Mouse (Mus musculus) bone marrow macrophage, adult 2 months (primary cell): ENCODE measurements at regions not wholly inside any gene's neighbourhood (a gene's known extent, or its start where the extent isn't known, plus 50 kb on each side); places are given as distances from the start of the nearest gene placed in this dataset.

Source experiments
- H3K27ac ChIP-seq: 2 replicates; pipeline ENCODE4 v1.5.1; 2012; ENCODE audit warnings: low read depth, low read length; ENCODE audit not compliant: insufficient read depth
- H3K4me1 ChIP-seq: 2 replicates; pipeline ENCODE4 v1.6.1; 2012; ENCODE audit warnings: low read length; ENCODE audit not compliant: control insufficient read depth, insufficient read depth
- H3K4me3 ChIP-seq: 2 replicates; pipeline ENCODE4 v1.5.1; 2012; ENCODE audit warnings: mild to moderate bottlenecking, low read length, moderate library complexity; ENCODE audit not compliant: insufficient read depth
- CTCF ChIP-seq: IDR thresholded peaks from 2 replicates; pipeline ENCODE4 v1.5.1; 2012; ENCODE audit warnings: low read depth, mild to moderate bottlenecking, low read length, moderate library complexity
- POLR2A ChIP-seq: IDR thresholded peaks from 2 replicates; pipeline ENCODE4 v1.6.1; 2012; ENCODE audit warnings: mild to moderate bottlenecking, low read depth, low read length, borderline replicate concordance

DNA sequence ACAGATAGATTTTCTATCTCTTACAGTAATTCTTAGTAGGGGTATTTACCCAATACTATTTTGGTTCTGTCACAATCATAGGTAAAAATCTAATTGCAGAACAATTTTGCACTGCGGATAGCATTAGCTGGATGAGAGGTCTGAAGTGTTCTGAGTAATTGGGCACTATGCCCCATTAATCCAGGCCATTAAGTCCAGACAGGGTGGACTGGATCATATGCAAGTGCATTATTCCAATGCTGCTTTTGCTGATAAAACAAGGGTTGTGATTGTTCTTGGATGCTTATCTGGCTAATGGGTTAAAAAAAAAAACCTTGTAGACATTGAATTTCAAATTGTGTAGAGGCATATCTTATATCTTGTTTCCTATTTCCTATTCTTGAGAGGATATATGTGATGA is 1732.6 kb upstream of the Gm6569 start:
- TF ChIP-seq POLR2A (no peak), CTCF (no peak)
- no peak overlapping the region for H3K27ac ChIP-seq
- H3K4me3 ChIP-seq = no peak overlapping the region
- H3K4me1 ChIP-seq = no peaks in the 10 kb centered on the region

DNA sequence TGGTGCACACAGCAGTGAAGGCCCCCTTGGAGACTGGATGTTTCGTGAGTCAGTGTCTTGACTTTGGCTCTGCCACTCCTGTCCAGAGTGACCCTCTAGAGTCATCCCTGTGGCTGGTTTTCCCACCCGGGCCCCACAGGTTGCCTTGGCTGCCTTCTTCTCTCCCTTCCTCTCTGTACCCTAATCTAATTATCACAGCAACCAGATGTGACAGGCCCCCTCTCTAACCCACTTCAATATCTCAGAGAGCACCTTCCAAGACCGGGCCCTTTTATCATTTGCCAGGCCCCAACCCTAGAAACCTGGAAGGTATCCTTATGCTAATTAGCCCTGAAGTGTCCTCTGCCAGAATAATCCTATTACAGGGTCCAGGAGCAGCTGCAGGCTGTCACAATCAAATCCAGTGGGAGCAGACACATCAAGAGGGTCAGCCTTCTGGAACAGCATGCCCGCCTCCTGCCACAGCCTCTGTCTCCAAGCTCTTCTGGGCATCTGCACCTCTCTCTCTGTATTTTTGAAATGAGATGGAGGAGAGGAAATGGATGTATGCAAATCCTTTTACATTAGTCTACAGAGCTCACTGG is 1728.4 kb upstream of the Gm6569 start:
- TF ChIP-seq CTCF (no peak), POLR2A (no peak)

DNA sequence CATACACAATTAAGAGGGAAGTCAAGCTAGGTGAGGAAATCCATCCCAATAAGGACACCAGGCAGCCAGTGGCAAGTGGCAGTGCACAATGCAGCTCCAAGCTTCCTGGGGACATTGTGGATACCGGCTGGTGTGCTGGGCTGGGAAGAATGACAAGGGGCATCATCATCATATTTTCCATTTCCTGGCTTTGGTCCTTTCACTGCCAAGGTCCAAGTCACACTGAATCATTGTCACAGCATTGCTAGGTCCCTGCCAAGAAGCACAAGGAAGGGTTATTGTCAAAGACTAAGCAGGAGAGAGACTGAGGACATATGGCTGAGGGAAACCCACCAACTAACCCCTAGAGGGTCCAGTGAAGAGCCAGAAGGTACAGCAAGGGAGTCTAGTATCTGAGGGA is 1723.8 kb upstream of the Gm6569 start:
- H3K27ac ChIP-seq = no peak overlapping the region
- H3K4me1 ChIP-seq = no peaks in the 10 kb centered on the region
- no peak overlapping the region for H3K4me3 ChIP-seq
- TF ChIP-seq POLR2A = no peak
- TF ChIP-seq CTCF = no peak

More for the DNA sequence above, 1728.4 kb upstream of the Gm6569 start:
- Histone ChIP-seq H3K4me3 (no peak overlapping the region), H3K27ac (no peak overlapping the region), H3K4me1 (no peaks in the 10 kb centered on the region)

DNA sequence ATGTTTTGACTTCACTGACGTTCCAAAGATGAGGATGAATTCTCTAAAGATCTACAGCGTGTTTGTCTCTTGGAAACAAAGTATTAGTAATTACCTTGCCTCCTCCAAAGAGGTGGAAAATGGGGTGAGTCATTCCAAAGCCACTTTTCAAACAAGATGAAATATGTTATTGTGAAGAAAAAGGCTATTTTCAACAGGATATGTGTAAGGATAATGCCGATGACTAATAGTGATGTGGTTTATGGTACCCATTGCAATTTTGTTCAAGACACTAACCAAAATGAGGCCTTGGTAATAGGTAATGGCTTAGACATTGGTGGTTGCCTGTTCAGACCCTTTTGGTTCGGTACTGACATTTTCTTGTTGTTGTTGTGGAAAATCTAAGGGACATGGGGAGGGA is 1717.6 kb upstream of the Gm6569 start:
- Histone ChIP-seq H3K4me3 (no peak overlapping the region), H3K4me1 (no peaks in the 10 kb centered on the region), H3K27ac (no peak overlapping the region)
- no peak for TF ChIP-seq POLR2A
- TF ChIP-seq CTCF = no peak

DNA sequence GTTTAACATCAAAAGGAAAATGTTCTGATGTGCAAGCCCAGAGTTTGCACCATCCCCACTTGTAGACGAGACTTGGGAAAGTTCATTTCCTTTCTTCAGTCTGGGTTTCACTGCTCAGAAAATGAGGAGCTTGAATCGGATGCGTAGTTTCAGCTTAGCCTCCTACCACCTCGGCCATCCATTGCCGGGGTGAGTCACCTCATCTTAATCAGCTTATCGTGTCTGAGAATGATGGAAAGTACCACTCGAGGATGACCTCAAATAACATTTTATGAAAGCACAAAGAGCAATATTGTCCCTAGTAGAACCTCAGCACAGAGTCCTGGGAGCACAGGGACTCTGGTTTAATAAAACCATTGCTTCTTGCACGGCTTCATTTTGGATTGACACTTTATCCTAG is 1700.1 kb upstream of the Gm6569 start:
- no peaks in the 10 kb centered on the region for H3K4me1 ChIP-seq
- TF ChIP-seq CTCF (no peak), POLR2A (no peak)

DNA sequence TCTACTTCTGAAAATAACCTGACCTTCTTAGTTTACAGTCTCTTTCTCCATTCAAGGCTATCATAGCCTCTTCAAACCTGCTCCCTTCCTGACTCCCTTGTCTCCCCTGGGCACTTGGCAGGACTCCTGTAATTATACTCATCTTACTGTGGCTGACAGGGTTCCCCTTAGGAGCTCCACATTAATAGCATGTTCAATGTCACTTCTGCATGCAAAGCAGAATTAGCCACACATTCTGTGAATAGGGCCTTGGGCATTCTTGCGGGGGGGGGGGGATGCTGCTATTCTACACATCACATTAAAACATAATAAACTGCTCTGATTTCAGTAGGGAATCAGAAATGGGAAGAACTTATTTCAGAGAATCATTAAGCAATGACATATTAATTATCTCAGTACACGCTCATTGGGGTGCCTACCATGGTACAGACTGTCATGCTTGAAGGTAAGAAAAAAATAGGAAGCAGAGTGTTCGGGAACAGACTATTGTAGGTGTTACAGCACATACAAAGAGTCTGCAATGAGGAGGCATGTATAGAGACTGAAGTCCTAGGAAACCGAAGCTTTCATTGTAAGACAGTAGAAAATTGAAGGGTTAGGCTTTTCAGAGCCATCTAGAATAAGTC is 1698.3 kb upstream of the Gm6569 start:
- Histone ChIP-seq H3K4me1 (no peaks in the 10 kb centered on the region), H3K27ac (no peak overlapping the region), H3K4me3 (no peak overlapping the region)
- no peak for TF ChIP-seq CTCF
- TF ChIP-seq POLR2A = no peak

More for the DNA sequence above, 1700.1 kb upstream of the Gm6569 start:
- H3K27ac ChIP-seq = no peak overlapping the region
- no peak overlapping the region for H3K4me3 ChIP-seq

DNA sequence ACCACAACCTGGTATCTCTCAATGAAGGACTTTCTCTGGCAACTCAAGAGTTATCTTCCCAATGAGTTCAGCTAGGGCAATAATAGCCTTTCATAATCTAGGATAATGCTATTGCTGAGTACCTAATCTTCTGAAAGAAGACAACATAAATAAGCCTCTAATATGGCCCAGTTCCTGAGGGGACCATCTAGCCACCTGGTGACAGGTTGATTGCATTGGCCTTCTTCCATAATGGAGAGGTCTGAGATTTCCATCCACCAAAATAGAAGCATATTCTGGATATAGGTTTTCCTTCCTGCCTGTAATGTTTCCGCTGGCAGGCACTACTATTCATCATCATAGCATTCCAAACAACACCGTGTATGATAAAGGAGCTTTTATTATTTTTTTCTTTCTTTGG is 1694.2 kb upstream of the Gm6569 start:
- Histone ChIP-seq H3K27ac (no peak overlapping the region), H3K4me1 (no peaks in the 10 kb centered on the region), H3K4me3 (no peak overlapping the region)
- TF ChIP-seq CTCF (no peak), POLR2A (no peak)

DNA sequence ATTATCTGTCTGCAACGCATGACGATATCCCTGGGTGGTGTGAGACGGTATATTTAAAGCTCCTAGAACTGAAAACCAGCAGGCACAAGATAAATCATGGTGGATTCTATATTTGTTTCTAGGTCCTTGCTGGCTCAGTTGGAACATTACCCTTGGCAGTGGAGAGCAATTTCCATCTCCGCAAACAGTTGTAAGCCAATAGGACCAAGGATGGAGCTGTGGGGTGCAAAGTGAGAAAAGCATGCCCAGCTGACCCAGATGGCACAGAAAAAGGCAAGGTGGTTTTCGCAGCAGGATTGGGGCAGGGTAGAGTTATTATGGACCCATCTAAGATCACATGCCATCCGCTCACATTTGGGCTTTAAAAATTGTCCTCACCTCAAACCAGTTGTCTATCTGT is 1683.8 kb upstream of the Gm6569 start:
- Histone ChIP-seq H3K4me1 (no peaks in the 10 kb centered on the region), H3K4me3 (no peak overlapping the region), H3K27ac (no peak overlapping the region)
- no peak for TF ChIP-seq CTCF
- no peak for TF ChIP-seq POLR2A

DNA sequence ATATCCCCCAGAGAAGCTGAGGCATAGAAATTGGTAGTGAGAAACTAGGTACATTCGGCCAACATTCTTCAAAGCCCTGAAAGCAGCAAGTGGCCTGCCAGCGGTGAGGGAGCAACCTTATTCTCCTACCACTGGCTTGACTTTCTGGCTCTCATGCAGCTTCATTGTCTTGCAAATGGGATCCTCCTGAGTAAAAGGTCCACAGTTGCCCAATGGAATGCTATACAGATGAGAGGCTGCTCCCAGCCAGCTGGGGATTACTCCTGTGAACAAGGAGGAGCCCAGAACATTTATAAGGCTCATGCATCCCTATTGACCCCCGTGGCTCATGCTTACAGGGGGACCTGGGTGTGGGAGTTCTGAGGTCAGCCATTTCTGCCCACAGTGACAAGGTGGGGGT is 1675.9 kb upstream of the Gm6569 start:
- TF ChIP-seq POLR2A (no peak), CTCF (no peak)
- Histone ChIP-seq H3K4me3 (no peak overlapping the region), H3K4me1 (no peaks in the 10 kb centered on the region), H3K27ac (no peak overlapping the region)

DNA sequence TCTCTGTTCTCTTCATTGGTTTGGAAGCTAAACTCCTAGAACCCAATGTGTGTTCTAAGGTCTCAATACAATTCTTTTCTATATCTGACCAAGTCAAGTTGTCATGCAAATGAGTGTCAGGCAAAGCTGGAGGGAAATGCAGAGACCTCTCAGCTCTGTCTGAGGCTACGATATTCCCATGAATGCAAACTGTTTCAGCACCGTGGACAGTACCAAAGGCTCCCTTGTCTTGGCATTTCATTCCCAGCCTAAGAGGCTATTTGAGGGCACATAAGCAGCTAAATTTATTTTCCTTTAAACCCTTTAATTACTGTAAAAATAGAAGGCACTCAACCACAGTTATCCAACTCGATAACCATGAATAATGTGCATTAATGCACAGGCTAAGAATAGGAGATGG is 1633.5 kb upstream of the Gm6569 start:
- Histone ChIP-seq H3K4me1 (no peaks in the 10 kb centered on the region), H3K4me3 (no peak overlapping the region), H3K27ac (no peak overlapping the region)
- no peak for TF ChIP-seq CTCF
- TF ChIP-seq POLR2A = no peak
